ENCODE assay signal across 12 mouse cellular contexts in the genomic region with DNA sequence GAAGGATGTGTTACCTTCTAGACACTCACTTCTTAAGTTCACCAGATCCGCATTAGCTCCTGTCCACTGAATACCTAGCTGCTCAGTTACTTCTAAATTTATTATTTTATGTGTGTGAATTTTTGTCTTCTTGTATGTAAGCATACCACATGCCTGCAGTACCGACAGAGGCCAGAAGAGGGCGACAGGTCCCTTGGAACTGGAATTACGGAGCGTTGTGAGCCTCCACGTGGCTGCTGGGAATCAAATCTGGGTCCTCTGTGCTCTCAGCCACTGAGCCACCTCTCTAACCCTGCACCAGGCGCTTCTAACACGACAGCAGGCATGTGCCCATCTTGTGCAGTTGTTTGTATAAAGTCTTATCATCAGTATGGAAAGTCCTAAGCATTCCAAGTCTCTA. TPM values are rescaled to one million over a fixed set of nuclear protein-coding genes. Genes with fewer than 3 reads are reported as not detected.
DNase-seq lines count a peak whose midpoint lies in the region; ATAC-seq and TF ChIP-seq lines count a peak whose summit lies in the region.
"Had no signal": no experiment of that assay in that cellular context is flagged by ENCODE, and none has a peak within 500 bp of the region (broad histone marks: within the 10 kb centered on the region; RNA-seq: fewer than 3 reads in every experiment).

No protein-coding gene starts in this region.

- no peak overlapping the region for H3K4me3 ChIP-seq in heart, embryonic 11.5 days (ENCODE audit: low read depth, low read length)
- no peak overlapping the region for H3K4me3 ChIP-seq in midbrain, postnatal 0 days (ENCODE audit: low read depth, low read length)
- H3K4me3 ChIP-seq in midbrain, embryonic 14.5 days (replicated peaks; ENCODE audit: low read depth, low read length), result no peak overlapping the region
- no peak overlapping the region for H3K4me3 ChIP-seq in small intestine, adult 2 months (ENCODE audit: low read depth, low read length)
- H3K4me3 ChIP-seq: liver, embryonic 13.5 days had no signal

- H3K9me3 ChIP-seq in heart, embryonic 11.5 days (replicated peaks; ENCODE audit: control insufficient read depth, low read length), result 0 out of 2 replicates have a peak, but pooled peaks cover 4% of the 10 kb centered on the region
- H3K9me3 ChIP-seq in midbrain, postnatal 0 days (ENCODE audit: low read length), result no peaks in the 10 kb centered on the region
- H3K9me3 ChIP-seq in midbrain, embryonic 14.5 days (ENCODE audit: control insufficient read depth, low read length), result no peaks in the 10 kb centered on the region; the same call in 1 of the 2 replicates

- H3K27ac ChIP-seq in heart, embryonic 11.5 days (ENCODE audit: low read depth, low read length), result no peak overlapping the region
- H3K27ac ChIP-seq in midbrain, postnatal 0 days (ENCODE audit: low read depth, low read length), result no peak overlapping the region
- H3K27ac ChIP-seq in midbrain, embryonic 14.5 days (replicated peaks; ENCODE audit: low read depth, low read length), result no peak overlapping the region
- H3K27ac ChIP-seq in small intestine, adult 2 months (ENCODE audit: insufficient read depth, low read depth, low read length), result no peak overlapping the region
- H3K27ac ChIP-seq: liver, embryonic 13.5 days had no signal

- DNase-seq in heart, postnatal 4 days, result peak; percentile 27
- no peak for DNase-seq in midbrain, postnatal 0 days (ENCODE audit: low spot score)
- no peak for DNase-seq in midbrain, embryonic 14.5 days
- DNase-seq in WW6 (ENCODE audit: low read depth, low spot score), result peak; percentile 38
- DNase-seq in adrenal gland, adult 18-20 months (ENCODE audit: low spot score in 2 of 2), result no peak
- DNase-seq in heart, postnatal 14 days, result no peak
- DNase-seq: gastrocnemius, postnatal 14 days; liver, embryonic 13.5 days; right cerebral cortex, adult 18-20 months had no signal

- H3K36me3 ChIP-seq in heart, embryonic 11.5 days (ENCODE audit: control insufficient read depth, insufficient read depth, low read length), result no peaks in the 10 kb centered on the region
- H3K36me3 ChIP-seq in midbrain, postnatal 0 days (ENCODE audit: insufficient read depth, low read length), result no peaks in the 10 kb centered on the region
- H3K36me3 ChIP-seq in midbrain, embryonic 14.5 days (ENCODE audit: control insufficient read depth, insufficient read depth, low read length), result no peaks in the 10 kb centered on the region
- H3K36me3 ChIP-seq in small intestine, adult 2 months (ENCODE audit: control insufficient read depth, insufficient read depth, low read length), result no peaks in the 10 kb centered on the region
- H3K36me3 ChIP-seq: liver, embryonic 13.5 days had no signal

- no peak overlapping the region for H3K4me2 ChIP-seq in heart, embryonic 11.5 days
- H3K4me2 ChIP-seq in midbrain, postnatal 0 days (ENCODE audit: low read depth, low read length, poor library complexity, severe bottlenecking), result no peak overlapping the region
- H3K4me2 ChIP-seq in midbrain, embryonic 14.5 days (ENCODE audit: low read length), result no peak overlapping the region
- H3K4me2 ChIP-seq: liver, embryonic 13.5 days had no signal

- no peak overlapping the region for H3K9ac ChIP-seq in heart, embryonic 11.5 days (ENCODE audit: low read depth, low read length)
- H3K9ac ChIP-seq in midbrain, postnatal 0 days (replicated peaks; ENCODE audit: low read length, poor library complexity, severe bottlenecking), result no peak overlapping the region
- H3K9ac ChIP-seq in midbrain, embryonic 14.5 days (replicated peaks; ENCODE audit: low read length), result no peak overlapping the region
- H3K9ac ChIP-seq: liver, embryonic 13.5 days had no signal

- TF ChIP-seq CTCF in midbrain, postnatal 0 days (IDR thresholded peaks at IDR 0.05), result peak; percentile 71
- peak; percentile 65; the same call in 1 of the 2 replicates for TF ChIP-seq CTCF in small intestine, adult 2 months (IDR thresholded peaks at IDR 0.05; ENCODE audit: extremely low read depth, insufficient read length, insufficient replicate concordance, low read depth, low read length)

- no peak for TF ChIP-seq POLR2A in small intestine, adult 2 months (IDR thresholded peaks at IDR 0.05; ENCODE audit: low read depth, low read length)

- ATAC-seq in heart, embryonic 11.5 days (replicated peaks; ENCODE audit: insufficient number of reproducible peaks, low FRiP score, low TSS enrichment), result no peak
- no peak for ATAC-seq in midbrain, postnatal 0 days (ENCODE audit: low FRiP score)
- ATAC-seq in midbrain, embryonic 14.5 days (ENCODE audit: low FRiP score, low TSS enrichment), result no peak
- ATAC-seq: Patski had no signal

- peaks cover 25% of the 10 kb centered on the region for H3K27me3 ChIP-seq in heart, embryonic 11.5 days (ENCODE audit: control insufficient read depth, insufficient read depth, low read length)
- H3K27me3 ChIP-seq in midbrain, postnatal 0 days (ENCODE audit: insufficient read depth, low read length), result no peaks in the 10 kb centered on the region
- H3K27me3 ChIP-seq in midbrain, embryonic 14.5 days (ENCODE audit: control insufficient read depth, insufficient read depth, low read length), result no peaks in the 10 kb centered on the region
- no peaks in the 10 kb centered on the region for H3K27me3 ChIP-seq in small intestine, adult 2 months (ENCODE audit: control insufficient read depth, insufficient read depth, low read length)

- intact Hi-C loops in heart, postnatal 14 days (cut with DNase I), result no loop called here

- no peaks in the 10 kb centered on the region; the same call in 1 of the 2 replicates for H3K4me1 ChIP-seq in heart, embryonic 11.5 days (ENCODE audit: control insufficient read depth, insufficient read depth, low read length)
- peaks cover 10% of the 10 kb centered on the region; the same call in 1 of the 2 replicates for H3K4me1 ChIP-seq in midbrain, postnatal 0 days (ENCODE audit: insufficient read depth, low read length)
- H3K4me1 ChIP-seq in midbrain, embryonic 14.5 days (ENCODE audit: control insufficient read depth, insufficient read depth, low read length), result peaks cover 10% of the 10 kb centered on the region
- no peaks in the 10 kb centered on the region for H3K4me1 ChIP-seq in small intestine, adult 2 months (ENCODE audit: control insufficient read depth, insufficient read depth, insufficient read length, low read length)
- H3K4me1 ChIP-seq: liver, embryonic 13.5 days had no signal

- WGBS in heart, embryonic 11.5 days (ENCODE audit: insufficient replicate concordance), result 57% methylated on average over 8 of the region's 8 CpGs
- 76% methylated on average over 8 of the region's 8 CpGs for WGBS in midbrain, postnatal 0 days
- 70% methylated on average over 8 of the region's 8 CpGs for WGBS in midbrain, embryonic 14.5 days
- WGBS in small intestine, adult 2 months, result 75% methylated on average over 8 of the region's 8 CpGs

RNA-seq across cellular contexts. Expression of a gene that starts 44.8 kb away (rescaled TPM):
- under 1 TPM; 0.52 TPM for total RNA-seq in heart, postnatal 4 days (2021)
- polyA plus RNA-seq in heart, embryonic 11.5 days (2014; fragmentation: Nextera tagmentation; extraction: Ambion mirVana), result 0.10 TPM in 1 of 2 replicates, not detected in the other
- total RNA-seq in midbrain, postnatal 0 days (2014; rRNA removed), result 101 and 115 TPM in 2 replicates
- polyA plus RNA-seq in midbrain, postnatal 0 days (2015; fragmentation: Nextera tagmentation; extraction: Ambion mirVana), result 60.7 and 65.7 TPM in 2 replicates
- polyA plus RNA-seq in midbrain, embryonic 14.5 days (2014; fragmentation: Nextera tagmentation; extraction: Ambion mirVana), result 46.3 and 49.9 TPM in 2 replicates
- polyA plus RNA-seq in small intestine, adult 2 months (2012; rRNA removed), result 0.42 and 0.48 TPM in 2 replicates
- total RNA-seq in adrenal gland, adult 18-20 months (2021), result 1 to 10 TPM; 4.3 to 5.3 TPM
- under 1 TPM; 0.36 to 0.41 TPM for total RNA-seq in heart, postnatal 14 days (2021)

Comparison
In these comparisons a context has a peak if more than half of its experiments do, and no peak if none do; other contexts are left out.
1. DNase-seq: peak in heart, postnatal 4 days (single experiment) and WW6 (single experiment); none in midbrain, postnatal 0 days (single experiment), midbrain, embryonic 14.5 days (single experiment), adrenal gland, adult 18-20 months (0 of 2) and heart, postnatal 14 days (0 of 2).
2. RNA of a gene that starts 44.8 kb away (total RNA-seq): 101 to 115 TPM in midbrain, postnatal 0 days; 4.3 to 5.3 TPM in adrenal gland, adult 18-20 months, 0.52 TPM in heart, postnatal 4 days and 0.36 to 0.41 TPM in heart, postnatal 14 days; every median in the first group is over 10 times any median in the second.